In the genomic region with DNA sequence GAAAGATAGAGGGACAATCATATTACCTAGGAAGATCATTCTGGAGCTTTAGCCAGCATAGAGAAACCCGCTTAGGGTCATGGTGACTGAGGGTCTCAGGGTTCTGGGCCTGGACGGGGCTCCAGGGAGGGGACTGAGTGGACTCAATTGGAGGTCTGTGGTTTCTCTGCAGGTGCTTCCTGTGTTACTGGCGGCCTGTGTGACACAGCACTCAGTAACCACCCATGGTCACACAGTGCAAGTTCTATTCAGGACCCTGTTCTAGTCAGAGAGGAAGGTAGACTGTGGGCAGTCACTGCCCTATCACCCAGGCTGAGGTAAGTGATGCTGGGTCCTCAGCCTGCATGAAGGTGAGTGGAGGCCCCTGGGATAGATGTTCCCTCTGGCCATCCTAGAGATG, we compare ENCODE assay signal across 37 mouse cellular contexts. TPM values are rescaled to one million over a fixed set of nuclear protein-coding genes. Genes with fewer than 3 reads are reported as not detected.
"Had no signal": no experiment of that assay in that cellular context is flagged by ENCODE, and none has a peak within 500 bp of the region (broad histone marks: within the 10 kb centered on the region; RNA-seq: fewer than 3 reads in every experiment).

No protein-coding gene starts in this region.

- H3K9ac ChIP-seq: forebrain, postnatal 0 days; heart, embryonic 12.5 days; hindbrain, embryonic 13.5 days; hindbrain, embryonic 15.5 days; kidney, embryonic 15.5 days; limb, embryonic 13.5 days; limb, embryonic 15.5 days had no signal

- H3K9me3 ChIP-seq: heart, embryonic 10.5 days; heart, embryonic 12.5 days; hindbrain, embryonic 13.5 days; hindbrain, embryonic 15.5 days; kidney, embryonic 15.5 days; limb, embryonic 13.5 days; limb, embryonic 15.5 days had no signal

- H3K4me3 ChIP-seq: gastrocnemius, adult 2 months; heart, embryonic 10.5 days; heart, embryonic 12.5 days; hindbrain, embryonic 13.5 days; hindbrain, embryonic 15.5 days; kidney, embryonic 15.5 days; limb, embryonic 13.5 days; limb, embryonic 15.5 days had no signal

- H3K36me3 ChIP-seq: heart, embryonic 10.5 days; heart, embryonic 12.5 days; hindbrain, embryonic 13.5 days; hindbrain, embryonic 15.5 days; kidney, embryonic 15.5 days; limb, embryonic 13.5 days; limb, embryonic 15.5 days had no signal

- H3K27me3 ChIP-seq: heart, embryonic 12.5 days; hindbrain, embryonic 13.5 days; hindbrain, embryonic 15.5 days; kidney, embryonic 15.5 days; limb, embryonic 13.5 days; limb, embryonic 15.5 days had no signal

- H3K27ac ChIP-seq: gastrocnemius, adult 2 months; heart, embryonic 10.5 days; hindbrain, embryonic 13.5 days; hindbrain, embryonic 15.5 days; hindbrain, postnatal 0 days; kidney, embryonic 15.5 days; kidney, postnatal 0 days; limb, embryonic 13.5 days; limb, embryonic 15.5 days had no signal

- ATAC-seq: forebrain, postnatal 0 days; hindbrain, postnatal 0 days; intestine, embryonic 16.5 days had no signal

- H3K4me1 ChIP-seq: hindbrain, embryonic 13.5 days; hindbrain, embryonic 15.5 days; limb, embryonic 13.5 days; limb, embryonic 15.5 days had no signal

- DNase-seq: forebrain, postnatal 0 days; gastrocnemius, adult 2 months; gastrocnemius, postnatal 10 days; gastrocnemius, postnatal 25 days; heart, postnatal 10 days; heart, postnatal 4 days; kidney, adult 11 months; kidney, adult 2 months; kidney, adult 9 months; kidney, postnatal 14 days; kidney, postnatal 36 days; layer of hippocampus, adult 9-11 months; layer of hippocampus, postnatal 36 days; left cerebral cortex, postnatal 4 days had no signal

- H3K4me2 ChIP-seq: heart, embryonic 12.5 days; hindbrain, embryonic 13.5 days; hindbrain, embryonic 15.5 days; kidney, embryonic 15.5 days; limb, embryonic 13.5 days; limb, embryonic 15.5 days had no signal

RNA-seq across cellular contexts. Expression of a gene that starts 14.9 kb away (rescaled TPM):
- total RNA-seq: forebrain, postnatal 0 days; gastrocnemius, adult 2 months; gastrocnemius, postnatal 10 days; gastrocnemius, postnatal 25 days; hindbrain, postnatal 0 days; layer of hippocampus, adult 18-20 months; layer of hippocampus, adult 8-10 months; layer of hippocampus, postnatal 14 days; layer of hippocampus, postnatal 36 days; left cerebral cortex, adult 18-20 months; left cerebral cortex, adult 8-10 months; left cerebral cortex, postnatal 10 days; left cerebral cortex, postnatal 25 days; left cerebral cortex, postnatal 4 days; liver, adult 2 months had no signal
- polyA plus RNA-seq: forebrain, postnatal 0 days; heart, embryonic 12.5 days; heart, embryonic 16.5 days; hindbrain, embryonic 11.5 days; hindbrain, embryonic 13.5 days; hindbrain, embryonic 15.5 days; hindbrain, postnatal 0 days; intestine, embryonic 14.5 days; intestine, embryonic 16.5 days; kidney, adult 2 months; kidney, embryonic 15.5 days; kidney, postnatal 0 days; large intestine, adult 2 months; limb, embryonic 11.5 days; limb, embryonic 13.5 days; limb, embryonic 15.5 days; liver, adult 2 months had no signal
